Mouse (Mus musculus) olfactory bulb, adult 2 months (tissue): ENCODE results near the gene Snrpg.

Experiments
- CTCF ChIP-seq: fragments of 200-500 bp; IDR thresholded peaks from 2 replicates; pipeline ENCODE4 v1.5.1; 2012; ENCODE audit warnings: low read depth, mild to moderate bottlenecking, low read length, moderate library complexity; ENCODE audit not compliant: insufficient read depth
- POLR2A ChIP-seq: fragments of 200-500 bp; IDR thresholded peaks from 2 replicates; pipeline ENCODE4 v1.6.1; 2012; ENCODE audit warnings: mild to moderate bottlenecking, low read depth, low read length, moderate library complexity; ENCODE audit not compliant: insufficient read depth

DNA sequence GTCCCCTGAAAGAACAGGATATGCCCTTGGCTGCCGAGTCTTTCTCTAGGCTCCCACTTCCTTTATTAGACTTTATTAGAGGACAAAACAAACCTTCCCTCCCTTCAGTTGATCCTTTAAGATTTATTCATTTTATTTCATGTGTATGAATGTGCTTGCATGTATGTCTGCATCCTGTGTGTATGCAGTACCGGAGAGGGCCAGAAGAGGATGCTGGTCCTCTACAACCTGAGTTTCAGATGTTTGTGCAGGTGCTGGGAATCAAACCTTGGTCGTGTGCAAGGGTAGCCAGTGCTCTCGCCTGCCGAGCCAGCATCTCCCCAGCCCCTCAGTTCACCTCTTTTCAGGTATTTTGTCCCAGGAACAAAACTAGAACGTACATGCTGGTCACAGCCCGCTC, 9.7 kb upstream of the Snrpg start:
- TF ChIP-seq POLR2A (no peak), CTCF (no peak)
